Mouse (Mus musculus): Measurements from ENCODE around the gene Col25a1. TPM values are rescaled to one million over a fixed set of nuclear protein-coding genes. Genes with fewer than 3 reads are reported as not detected.

Col25a1 gene
- polyA plus RNA-seq, 1 experiment: 10.1 TPM

DNA sequence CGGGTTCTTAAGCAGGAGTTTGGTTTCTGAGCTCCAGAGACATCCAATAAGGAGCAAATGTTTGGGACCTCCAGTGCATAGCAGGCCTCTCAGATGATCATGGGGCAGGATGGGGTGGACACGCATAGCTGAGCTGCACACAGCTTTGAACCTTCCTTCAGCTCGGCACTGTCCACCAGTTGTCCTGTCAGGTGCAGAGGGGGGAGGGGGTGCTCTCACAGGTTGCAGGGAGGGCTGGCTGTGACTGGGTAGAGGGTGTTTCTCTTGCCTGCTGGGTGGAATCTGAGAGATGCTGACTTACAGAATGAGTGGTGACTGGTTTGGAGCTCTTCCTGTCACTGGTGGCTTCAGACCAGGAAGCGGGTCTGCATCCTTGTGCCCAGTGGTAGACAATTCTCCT, 157.5 kb downstream of the Col25a1 start:
- no peak for DNase-seq (ENCODE audit: low read depth)
- TF ChIP-seq POLR2A (IDR thresholded peaks at IDR 0.05; ENCODE audit: borderline replicate concordance, extremely low read depth, insufficient read depth, insufficient read length, poor library complexity, severe bottlenecking) (no peak), CTCF (IDR thresholded peaks at IDR 0.05; ENCODE audit: borderline replicate concordance, extremely low read depth, insufficient read depth, insufficient read length) (no peak)

DNA sequence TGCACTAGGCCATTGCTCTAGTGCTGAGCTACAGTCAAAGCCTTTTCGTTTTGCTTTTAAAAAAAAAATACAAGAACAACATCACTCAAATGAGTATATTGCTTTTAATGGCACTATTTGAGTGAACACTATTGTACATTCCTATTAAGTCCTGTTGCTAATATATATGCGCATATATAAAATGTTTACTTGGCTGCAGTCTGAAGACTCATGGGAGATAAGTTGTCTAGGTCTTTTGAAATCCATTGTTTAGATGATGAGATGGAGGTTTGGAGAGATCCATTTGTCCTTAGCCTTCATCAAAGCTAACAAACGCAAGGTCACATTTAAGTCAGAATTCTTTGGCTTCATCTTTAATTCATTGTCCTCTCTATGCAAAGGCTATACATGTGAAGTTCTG, 157.9 kb downstream of the Col25a1 start:
- no peak for TF ChIP-seq CTCF (IDR thresholded peaks at IDR 0.05; ENCODE audit: borderline replicate concordance, extremely low read depth, insufficient read depth, insufficient read length)
- TF ChIP-seq POLR2A (IDR thresholded peaks at IDR 0.05; ENCODE audit: borderline replicate concordance, extremely low read depth, insufficient read depth, insufficient read length, poor library complexity, severe bottlenecking): no peak
- DNase-seq (ENCODE audit: low read depth): peak; percentile 56

DNA sequence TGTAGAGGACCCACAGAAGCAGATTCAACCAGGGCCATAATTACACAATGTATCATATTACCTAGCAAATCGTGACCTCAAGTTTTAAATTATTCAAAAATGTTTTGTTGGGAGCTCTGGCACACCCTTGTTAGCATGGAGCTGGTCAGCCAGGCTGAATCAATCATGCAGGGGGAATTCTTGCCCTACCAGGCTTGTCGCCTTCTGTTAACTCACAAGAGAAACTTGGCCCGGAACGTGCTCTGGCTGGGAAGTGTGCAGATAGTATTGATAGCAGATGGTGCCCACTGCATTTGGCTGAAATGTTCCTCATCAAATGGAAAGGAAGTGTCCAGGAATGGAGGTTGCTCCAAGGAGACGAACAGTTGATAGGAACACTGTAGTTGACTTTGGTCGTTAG, 158.9 kb downstream of the Col25a1 start:
- TF ChIP-seq CTCF (IDR thresholded peaks at IDR 0.05; ENCODE audit: borderline replicate concordance, extremely low read depth, insufficient read depth, insufficient read length) (no peak), POLR2A (IDR thresholded peaks at IDR 0.05; ENCODE audit: borderline replicate concordance, extremely low read depth, insufficient read depth, insufficient read length, poor library complexity, severe bottlenecking) (no peak)
- DNase-seq (ENCODE audit: low read depth): peak; percentile 79

DNA sequence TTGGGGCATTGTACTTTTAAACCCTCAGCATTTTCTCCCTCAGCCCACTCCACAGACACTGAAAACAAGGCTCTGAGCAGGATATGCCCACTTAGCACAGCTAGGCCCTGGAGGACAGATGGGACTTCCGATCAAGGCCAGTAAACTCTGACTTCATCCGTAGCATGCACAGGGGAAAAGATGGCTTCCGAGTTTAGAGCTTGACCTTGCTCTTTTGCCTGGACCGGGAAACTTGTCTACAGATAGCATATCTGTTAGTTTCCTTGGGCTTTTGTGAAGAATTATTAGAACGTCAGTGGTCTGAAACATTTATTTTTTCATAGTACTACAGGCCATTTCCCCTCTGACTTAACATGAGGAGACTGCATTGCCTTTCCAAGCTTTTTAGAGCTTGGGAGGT, 159.4 kb downstream of the Col25a1 start:
- TF ChIP-seq CTCF (IDR thresholded peaks at IDR 0.05; ENCODE audit: borderline replicate concordance, extremely low read depth, insufficient read depth, insufficient read length) (no peak), POLR2A (IDR thresholded peaks at IDR 0.05; ENCODE audit: borderline replicate concordance, extremely low read depth, insufficient read depth, insufficient read length, poor library complexity, severe bottlenecking) (no peak)
- DNase-seq (ENCODE audit: low read depth): no peak

DNA sequence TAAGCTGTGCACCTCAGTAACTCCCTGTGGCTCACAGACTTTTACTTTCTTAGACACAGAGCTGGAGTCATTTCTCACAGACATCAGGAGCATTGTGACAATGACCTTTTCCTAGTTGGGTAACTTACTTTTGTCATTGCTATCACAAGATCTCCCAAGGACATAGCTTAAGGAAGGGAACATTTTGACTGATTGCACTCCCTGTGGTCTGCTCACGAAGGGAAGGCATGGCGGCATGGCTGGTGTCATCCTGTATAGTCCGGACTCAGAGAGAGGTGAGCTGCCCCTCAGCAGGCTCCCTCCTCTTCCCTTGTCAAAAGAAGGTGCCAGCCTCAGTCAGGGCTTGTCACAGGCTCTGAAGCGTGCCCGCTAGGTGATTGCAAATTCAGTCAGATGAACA, 160.6 kb downstream of the Col25a1 start:
- no peak for TF ChIP-seq CTCF (IDR thresholded peaks at IDR 0.05; ENCODE audit: borderline replicate concordance, extremely low read depth, insufficient read depth, insufficient read length)
- TF ChIP-seq POLR2A (IDR thresholded peaks at IDR 0.05; ENCODE audit: borderline replicate concordance, extremely low read depth, insufficient read depth, insufficient read length, poor library complexity, severe bottlenecking): no peak
- DNase-seq (ENCODE audit: low read depth): no peak

DNA sequence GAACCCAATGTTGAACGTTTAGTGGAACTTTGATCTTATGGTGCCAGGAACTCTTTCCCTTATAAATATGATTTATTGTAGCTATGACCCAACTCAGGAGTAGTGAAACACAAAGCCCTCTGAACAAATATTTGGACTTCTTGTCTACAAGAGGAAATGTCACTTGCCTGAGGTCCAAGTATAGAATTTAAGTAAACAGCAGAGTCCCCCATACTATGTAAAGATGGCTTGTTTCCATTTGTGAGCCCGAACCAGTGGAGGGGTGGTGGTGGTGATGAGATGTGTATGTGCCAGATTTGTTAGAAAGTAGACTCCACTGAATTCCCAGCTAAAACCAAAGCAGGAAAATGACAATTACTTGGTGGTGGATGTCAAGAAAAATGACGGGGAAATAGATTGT, 169.2 kb downstream of the Col25a1 start:
- no peak for DNase-seq (ENCODE audit: low read depth)

DNA sequence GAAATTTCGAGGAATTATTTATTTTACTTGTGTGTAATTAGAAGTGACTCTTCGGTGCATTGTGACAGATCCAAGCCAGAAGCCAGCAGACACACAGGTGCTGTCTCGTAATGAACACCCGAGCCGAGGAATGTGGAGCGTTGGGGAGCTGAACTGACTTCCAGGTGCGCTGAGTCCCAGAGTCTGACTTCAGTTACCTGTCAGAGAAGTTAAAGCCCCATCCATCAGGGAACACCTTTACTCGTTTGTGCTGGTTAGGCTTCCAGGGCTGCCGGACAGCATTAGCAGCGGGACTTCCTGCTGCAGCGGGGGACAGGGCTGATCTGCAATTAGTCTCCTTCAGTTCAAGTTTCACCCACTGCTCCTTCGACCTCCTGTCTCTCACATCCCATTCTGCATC, 172.3 kb downstream of the Col25a1 start:
- no peak for TF ChIP-seq CTCF (IDR thresholded peaks at IDR 0.05; ENCODE audit: borderline replicate concordance, extremely low read depth, insufficient read depth, insufficient read length)
- no peak for TF ChIP-seq POLR2A (IDR thresholded peaks at IDR 0.05; ENCODE audit: borderline replicate concordance, extremely low read depth, insufficient read depth, insufficient read length, poor library complexity, severe bottlenecking)
- DNase-seq (ENCODE audit: low read depth): no peak

More for the DNA sequence above, 169.2 kb downstream of the Col25a1 start:
- no peak for TF ChIP-seq POLR2A (IDR thresholded peaks at IDR 0.05; ENCODE audit: borderline replicate concordance, extremely low read depth, insufficient read depth, insufficient read length, poor library complexity, severe bottlenecking)
- no peak for TF ChIP-seq CTCF (IDR thresholded peaks at IDR 0.05; ENCODE audit: borderline replicate concordance, extremely low read depth, insufficient read depth, insufficient read length)

DNA sequence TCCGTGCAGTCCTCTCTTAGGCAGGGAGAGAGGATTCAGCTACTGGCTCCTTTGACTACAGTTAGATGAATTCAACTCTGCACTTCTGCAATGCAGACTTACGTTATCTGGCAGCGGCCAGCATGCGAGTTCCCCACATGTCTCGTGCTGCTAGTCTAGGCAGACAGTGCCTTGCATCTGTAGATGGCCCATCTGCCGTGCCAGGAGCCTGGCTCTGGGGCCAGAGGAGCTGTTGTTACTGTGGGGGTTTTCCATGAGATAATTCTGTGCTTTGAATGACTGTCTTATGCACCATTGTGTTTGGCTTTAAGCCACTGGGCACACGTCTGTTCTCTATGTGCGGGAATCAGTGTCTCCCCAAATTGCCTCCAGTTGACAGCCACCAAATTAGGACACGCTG, 173.5 kb downstream of the Col25a1 start:
- no peak for TF ChIP-seq POLR2A (IDR thresholded peaks at IDR 0.05; ENCODE audit: borderline replicate concordance, extremely low read depth, insufficient read depth, insufficient read length, poor library complexity, severe bottlenecking)
- TF ChIP-seq CTCF (IDR thresholded peaks at IDR 0.05; ENCODE audit: borderline replicate concordance, extremely low read depth, insufficient read depth, insufficient read length): no peak
- peak; percentile 78 for DNase-seq (ENCODE audit: low read depth)

DNA sequence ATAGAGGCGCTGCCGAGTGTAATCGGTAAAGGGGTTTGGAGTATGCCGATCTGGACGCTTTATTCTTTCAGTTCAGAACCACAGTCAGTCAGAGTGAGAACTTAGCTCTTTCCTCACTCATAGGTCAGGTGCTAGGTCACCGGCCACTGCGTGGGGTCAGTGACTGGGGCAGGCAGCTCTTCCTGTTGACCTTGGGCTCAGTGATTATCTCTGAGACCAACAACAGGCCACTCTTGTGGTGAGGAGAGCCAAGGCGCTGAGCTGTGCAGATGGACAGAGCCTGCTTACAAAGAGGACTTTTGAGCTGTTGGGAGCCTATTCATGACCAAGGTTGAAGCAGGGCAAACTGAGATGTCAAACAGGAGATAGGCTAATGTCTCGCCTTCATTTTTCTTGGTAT, 174.4 kb downstream of the Col25a1 start:
- DNase-seq (ENCODE audit: low read depth): no peak
- TF ChIP-seq CTCF (IDR thresholded peaks at IDR 0.05; ENCODE audit: borderline replicate concordance, extremely low read depth, insufficient read depth, insufficient read length): no peak
- TF ChIP-seq POLR2A (IDR thresholded peaks at IDR 0.05; ENCODE audit: borderline replicate concordance, extremely low read depth, insufficient read depth, insufficient read length, poor library complexity, severe bottlenecking): no peak

DNA sequence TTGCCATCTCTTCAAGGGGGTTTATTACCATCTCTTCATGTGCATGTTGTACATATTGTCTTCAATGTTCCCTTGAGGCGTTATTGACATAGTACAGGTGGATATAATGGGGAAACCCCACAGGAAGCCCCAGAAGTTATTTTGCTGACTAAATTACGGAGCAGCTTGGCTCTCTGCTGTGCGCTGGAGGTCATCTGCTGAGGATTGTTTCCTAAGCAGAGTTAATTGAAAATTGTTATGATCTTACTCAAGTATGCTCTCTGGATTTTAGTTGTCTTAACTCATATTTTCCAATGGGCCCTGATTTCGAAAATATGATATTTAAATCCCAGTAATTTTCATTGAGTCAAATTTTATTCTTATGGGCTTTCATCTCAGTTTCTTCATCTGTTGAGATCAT, 178.0 kb downstream of the Col25a1 start:
- DNase-seq (ENCODE audit: low read depth): no peak
- TF ChIP-seq POLR2A (IDR thresholded peaks at IDR 0.05; ENCODE audit: borderline replicate concordance, extremely low read depth, insufficient read depth, insufficient read length, poor library complexity, severe bottlenecking) (no peak), CTCF (IDR thresholded peaks at IDR 0.05; ENCODE audit: borderline replicate concordance, extremely low read depth, insufficient read depth, insufficient read length) (no peak)

DNA sequence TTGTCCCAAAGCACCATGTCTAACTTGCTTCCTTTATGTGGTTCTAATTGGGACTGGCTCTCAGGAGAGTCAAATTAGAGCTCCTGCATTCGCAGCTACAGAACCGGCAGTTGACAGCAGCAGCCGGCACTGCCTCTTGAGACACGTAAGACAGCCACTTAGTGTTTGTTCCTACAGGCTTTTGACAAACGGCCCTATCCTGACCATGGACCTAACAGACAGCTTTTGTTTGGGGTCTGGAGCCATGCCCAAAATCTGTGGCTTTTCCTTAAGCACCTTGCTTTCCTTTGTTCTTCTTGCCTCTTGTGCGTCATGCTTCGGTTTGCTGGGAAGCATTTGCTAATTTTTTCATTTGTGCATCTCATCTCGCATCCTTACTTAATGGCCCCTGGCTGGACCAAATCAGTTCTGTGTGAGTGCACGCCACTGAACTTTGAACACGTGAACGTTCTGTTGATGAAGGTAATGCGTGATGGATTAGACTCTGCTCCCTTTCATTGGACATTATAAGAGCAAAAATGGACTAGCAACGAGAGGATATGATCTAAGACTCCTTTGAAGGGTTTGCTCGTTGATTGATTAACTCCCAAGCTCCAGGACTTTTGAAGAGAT, 179.5 kb downstream of the Col25a1 start:
- DNase-seq (ENCODE audit: low read depth): peak; percentile 93
- TF ChIP-seq CTCF (IDR thresholded peaks at IDR 0.05; ENCODE audit: borderline replicate concordance, extremely low read depth, insufficient read depth, insufficient read length): no peak

DNA sequence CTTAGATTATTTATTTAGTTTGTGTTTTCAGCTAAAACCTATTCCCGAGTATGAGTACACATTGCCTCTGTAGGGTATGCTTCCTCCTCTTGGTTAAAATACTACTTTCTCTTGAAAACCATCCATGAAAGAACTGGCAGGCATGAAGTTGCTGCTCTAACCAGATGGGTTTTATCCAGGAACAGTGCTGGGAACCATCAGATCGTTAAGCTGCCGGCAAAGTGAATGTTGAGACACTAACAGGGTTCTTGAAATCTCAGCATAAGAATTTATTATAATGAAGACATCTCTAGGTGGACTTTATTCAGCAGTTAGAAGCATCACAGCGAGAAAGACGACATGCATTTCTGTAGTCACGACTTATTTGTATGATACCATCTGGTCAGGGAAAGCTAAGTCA, 181.9 kb downstream of the Col25a1 start:
- no peak for DNase-seq (ENCODE audit: low read depth)
- TF ChIP-seq CTCF (IDR thresholded peaks at IDR 0.05; ENCODE audit: borderline replicate concordance, extremely low read depth, insufficient read depth, insufficient read length) (no peak), POLR2A (IDR thresholded peaks at IDR 0.05; ENCODE audit: borderline replicate concordance, extremely low read depth, insufficient read depth, insufficient read length, poor library complexity, severe bottlenecking) (no peak)
